Mouse (Mus musculus) lung, postnatal 0 days (tissue): Measurements from ENCODE around the gene Nek8. TPM values are rescaled to one million over a fixed set of nuclear protein-coding genes. Genes with fewer than 3 reads are reported as not detected.
A peak's percentile ranks its signal among the peaks of the same experiment; 100 is the strongest.
"Not testable (repeated sequence)": the region's sequence is repeated elsewhere in the genome, so short reads cannot be mapped to it uniquely, and the experiment has no call there.

ENCODE experiments used
- ATAC-seq: fragments of 200-750 bp; cut with Nextera tagmentation; 2 replicates; pipeline ENCODE4 v1.8.0; 2017; ENCODE audit warnings: moderate library complexity
- DNase-seq: peaks from one replicate; pipeline ENCODE4 v3.0.0-alpha.2; 2016; ENCODE audit warnings: low spot score
- H3K27ac ChIP-seq: fragments of 300-500 bp; sonication (generic); 2 replicates; pipeline ENCODE4 v1.5.1; 2014; ENCODE audit warnings: antibody characterized with exemption, mild to moderate bottlenecking, low read length, mixed read lengths
- H3K27me3 ChIP-seq: fragments of 300-500 bp; sonication (generic); replicated peaks from 2 replicates; pipeline ENCODE4 v1.6.1; 2014; ENCODE audit warnings: low read length, mixed read lengths; ENCODE audit not compliant: insufficient read depth
- H3K36me3 ChIP-seq: fragments of 300-500 bp; sonication (generic); 2 replicates; pipeline ENCODE4 v1.6.1; 2014; ENCODE audit warnings: low read length, mixed read lengths; ENCODE audit not compliant: insufficient read depth
- H3K4me1 ChIP-seq: fragments of 300-500 bp; sonication (generic); 2 replicates; pipeline ENCODE4 v1.6.1; 2014; ENCODE audit warnings: antibody characterized with exemption, low read depth, low read length, mixed read lengths; ENCODE audit not compliant: insufficient read depth
- H3K4me2 ChIP-seq: fragments of 300-500 bp; sonication (generic); replicated peaks from 2 replicates; pipeline ENCODE4 v1.6.1; 2014; ENCODE audit warnings: low read depth, mild to moderate bottlenecking, low read length, moderate library complexity, mixed read lengths
- H3K4me3 ChIP-seq: fragments of 300-500 bp; sonication (generic); 2 replicates; pipeline ENCODE4 v1.5.1; 2014; ENCODE audit warnings: low read depth, low read length
- H3K9ac ChIP-seq: fragments of 300-500 bp; sonication (generic); replicated peaks from 2 replicates; pipeline ENCODE4 v1.6.1; 2014; ENCODE audit warnings: low read depth, mild to moderate bottlenecking
- H3K9me3 ChIP-seq: fragments of 300-500 bp; sonication (generic); 2 replicates; pipeline ENCODE4 v1.6.1; 2016; ENCODE audit warnings: low read length, mixed read lengths
- CTCF ChIP-seq: IDR thresholded peaks from 2 replicates; pipeline ENCODE4 v1.5.1; 2016; ENCODE audit warnings: antibody characterized with exemption, mild to moderate bottlenecking
- EP300 ChIP-seq: IDR thresholded peaks from 2 replicates; pipeline ENCODE4 v1.6.1; 2016; ENCODE audit warnings: antibody characterized with exemption, mild to moderate bottlenecking, control low read depth
- WGBS: fragments of 180-500 bp; shearing (Covaris S2); extraction: QIAGEN DNeasy Blood & Tissue Kit; methylation state at CpG from one replicate; pipeline ENCODE4 v1.1.7; 2014; 5-methylcytosine and 5-hydroxymethylcytosine counted together
- polyA plus RNA-seq: library from polyadenylated mRNA; unstranded; fragments of >200 nt; fragmentation: Nextera tagmentation; extraction: Ambion mirVana; gene quantifications from 2 replicates; pipeline ENCODE4 v1.2.1, GENCODE M21; 2015

The Nek8 gene
- polyA plus RNA-seq, 1 experiment from 2014 or later = 11.7 TPM

DNA sequence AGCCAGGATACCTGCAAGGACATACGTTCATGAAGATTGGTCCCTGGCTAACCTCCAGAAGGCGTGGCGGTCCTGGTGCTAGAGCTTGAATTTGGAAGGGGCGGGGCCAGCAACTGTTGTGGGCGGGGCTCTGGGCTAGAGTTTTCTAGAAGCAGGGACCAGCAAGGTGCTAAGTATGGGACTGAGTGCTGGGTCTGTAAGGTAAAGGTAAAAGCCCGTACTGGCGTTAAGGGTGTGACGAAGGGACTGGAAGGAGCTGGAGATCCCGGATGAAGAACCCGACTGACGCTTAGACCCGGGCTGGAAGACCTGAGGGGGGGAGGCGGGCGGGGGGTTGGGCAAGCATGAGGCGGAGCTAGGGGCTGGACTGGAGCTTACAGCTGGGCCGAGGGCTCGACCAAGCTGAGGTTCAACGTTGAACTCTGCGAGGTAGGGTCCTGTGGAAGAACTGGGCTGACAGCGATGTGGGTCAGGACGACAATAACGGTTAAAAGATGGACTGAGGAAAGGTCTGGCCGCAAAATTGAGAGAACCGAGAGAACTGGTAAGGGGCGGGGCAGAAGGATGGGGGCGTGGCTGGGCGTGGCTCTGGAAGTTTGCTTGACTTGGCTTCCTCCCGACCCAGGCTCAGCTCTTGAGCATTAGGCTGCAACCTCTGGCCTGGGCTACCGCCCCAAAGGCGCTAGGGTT lies 18.1 kb upstream of the Nek8 start:
- Histone ChIP-seq H3K9me3 (no peaks in the 10 kb centered on the region), H3K4me2 (peak overlapping the region; percentile 64), H3K27ac (peak overlapping the region; percentile 47), H3K4me3 (peak overlapping the region; percentile 59), H3K27me3 (no peaks in the 10 kb centered on the region), H3K36me3 (no peaks in the 10 kb centered on the region), H3K4me1 (peaks cover 8% of the 10 kb centered on the region; the same call in 1 of the 2 replicates), H3K9ac (no peak overlapping the region; the same call in 1 of the 2 replicates)
- DNase-seq (peak; percentile 89), ATAC-seq (peak; percentile 87)
- WGBS = 1% methylated on average over 30 of the region's 30 CpGs
- TF ChIP-seq EP300 = no peak
- no peak for TF ChIP-seq CTCF

DNA sequence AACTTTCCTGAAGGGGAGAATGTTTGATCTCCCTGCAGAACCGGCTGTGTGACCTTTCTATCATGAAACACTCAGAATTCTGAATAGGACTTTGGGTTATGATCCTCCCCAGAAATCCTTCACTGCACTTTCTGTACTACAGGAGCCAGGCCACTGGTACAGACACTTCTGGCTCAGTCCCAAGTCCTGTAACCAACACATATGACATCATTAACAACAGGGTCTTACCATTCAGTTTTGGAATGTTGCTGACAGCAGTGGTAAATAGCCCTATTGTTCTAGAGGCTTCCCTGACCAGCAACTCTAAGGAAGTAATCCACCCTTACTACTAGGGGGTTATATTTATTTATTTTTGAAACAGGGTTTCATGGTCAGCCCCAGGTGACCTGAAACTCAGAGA lies 16.6 kb upstream of the Nek8 start, which contains the start of gene Proca1:
Gene Proca1 (plus strand): TSS at position 280 of the 400 bp plus-strand sequence.
- Histone ChIP-seq H3K9me3 (no peaks in the 10 kb centered on the region), H3K9ac (no peak within 1 kb of the TSS), H3K4me1 (peaks cover 9% of the 10 kb centered on the region; the same call in 1 of the 2 replicates), H3K4me3 (no peak within 1 kb of the TSS), H3K27me3 (no peaks in the 10 kb centered on the region), H3K36me3 (no peaks in the 10 kb centered on the region), H3K4me2 (peak within 1 kb of the TSS; percentile 64), H3K27ac (no peak within 1 kb of the TSS)
- ATAC-seq = no peak
- DNase-seq = peak; percentile 51
- TF ChIP-seq CTCF = no peak
- no peak for TF ChIP-seq EP300
- 38% methylated on average over 1 of the region's 1 CpGs for WGBS

DNA sequence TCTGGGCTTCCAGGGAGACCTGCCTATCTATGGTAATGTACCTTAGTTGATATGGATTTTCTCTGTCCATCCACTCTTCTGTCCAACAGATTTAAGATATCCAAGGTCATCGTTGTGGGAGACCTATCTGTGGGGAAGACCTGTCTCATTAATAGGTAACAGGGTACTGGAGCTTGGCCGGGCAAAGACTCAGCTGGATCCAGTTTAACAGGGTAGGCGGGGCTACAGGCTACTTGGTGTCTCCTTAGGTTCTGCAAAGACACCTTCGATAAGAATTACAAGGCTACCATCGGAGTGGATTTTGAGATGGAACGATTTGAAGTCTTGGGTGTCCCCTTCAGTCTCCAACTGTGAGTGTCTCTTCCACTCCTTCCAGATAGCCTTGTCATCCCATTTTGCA lies 13.6 kb upstream of the Nek8 start:
- 39% methylated on average over 6 of the region's 6 CpGs for WGBS

DNA sequence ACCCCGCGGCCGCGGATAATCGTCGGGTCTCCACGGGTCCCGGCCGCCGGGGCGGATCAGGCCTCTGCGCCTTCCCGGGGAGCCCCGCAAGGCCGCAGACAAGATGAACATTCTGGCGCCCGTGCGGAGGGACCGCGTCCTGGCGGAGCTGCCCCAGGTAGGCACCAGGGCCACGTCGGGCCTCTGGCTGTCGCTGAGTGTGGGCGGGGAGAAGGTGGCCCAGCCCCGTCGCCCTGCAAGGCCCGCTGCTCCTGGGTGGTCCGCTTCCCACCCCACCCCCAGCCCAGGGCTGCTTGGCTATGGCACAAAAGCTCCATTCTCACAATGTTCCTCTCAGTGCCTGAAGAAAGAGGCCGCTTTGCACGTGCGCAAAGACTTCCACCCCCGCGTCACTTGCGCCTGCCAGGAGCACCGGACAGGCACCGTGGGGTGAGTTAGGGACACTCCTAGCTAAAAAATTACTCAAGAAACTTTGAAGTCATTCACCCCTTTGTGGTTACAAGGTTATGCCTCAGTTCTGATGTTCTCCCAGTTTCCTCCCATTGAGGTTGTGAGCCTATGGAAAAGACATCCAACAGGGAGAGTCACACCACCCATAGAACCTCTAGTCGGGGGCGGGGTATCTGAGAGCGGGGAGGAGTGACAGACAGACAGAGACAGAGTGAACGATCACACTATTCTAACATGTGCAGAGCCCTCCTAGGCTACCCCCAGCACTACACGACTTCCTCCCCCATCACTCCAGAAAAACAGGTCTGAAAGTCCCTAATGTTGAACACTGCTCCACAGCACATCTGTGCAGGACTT lies 13.0 kb upstream of the Nek8 start:
- no peaks in the 10 kb centered on the region for H3K9me3 ChIP-seq
- TF ChIP-seq EP300 (no peak), CTCF (no peak)
- peak overlapping the region; percentile 87 for H3K4me2 ChIP-seq
- 1% methylated on average over 31 of the region's 42 CpGs for WGBS
- peaks cover 9% of the 10 kb centered on the region; the same call in 1 of the 2 replicates for H3K4me1 ChIP-seq
- H3K27me3 ChIP-seq = no peaks in the 10 kb centered on the region
- ATAC-seq (peak; percentile 76), DNase-seq (peak; percentile 87)
- peak overlapping the region; percentile 77 for H3K9ac ChIP-seq
- peak overlapping the region; percentile 71 for H3K4me3 ChIP-seq
- no peaks in the 10 kb centered on the region for H3K36me3 ChIP-seq
- H3K27ac ChIP-seq = peak overlapping the region; percentile 95

More for the DNA sequence above, 13.6 kb upstream of the Nek8 start:
- DNase-seq (no peak), ATAC-seq (no peak)
- Histone ChIP-seq H3K9ac (no peak overlapping the region), H3K27me3 (no peaks in the 10 kb centered on the region), H3K4me3 (no peak overlapping the region), H3K27ac (no peak overlapping the region), H3K9me3 (no peaks in the 10 kb centered on the region), H3K36me3 (no peaks in the 10 kb centered on the region), H3K4me2 (peak overlapping the region; percentile 87), H3K4me1 (peaks cover 9% of the 10 kb centered on the region; the same call in 1 of the 2 replicates)
- TF ChIP-seq CTCF (no peak), EP300 (no peak)

DNA sequence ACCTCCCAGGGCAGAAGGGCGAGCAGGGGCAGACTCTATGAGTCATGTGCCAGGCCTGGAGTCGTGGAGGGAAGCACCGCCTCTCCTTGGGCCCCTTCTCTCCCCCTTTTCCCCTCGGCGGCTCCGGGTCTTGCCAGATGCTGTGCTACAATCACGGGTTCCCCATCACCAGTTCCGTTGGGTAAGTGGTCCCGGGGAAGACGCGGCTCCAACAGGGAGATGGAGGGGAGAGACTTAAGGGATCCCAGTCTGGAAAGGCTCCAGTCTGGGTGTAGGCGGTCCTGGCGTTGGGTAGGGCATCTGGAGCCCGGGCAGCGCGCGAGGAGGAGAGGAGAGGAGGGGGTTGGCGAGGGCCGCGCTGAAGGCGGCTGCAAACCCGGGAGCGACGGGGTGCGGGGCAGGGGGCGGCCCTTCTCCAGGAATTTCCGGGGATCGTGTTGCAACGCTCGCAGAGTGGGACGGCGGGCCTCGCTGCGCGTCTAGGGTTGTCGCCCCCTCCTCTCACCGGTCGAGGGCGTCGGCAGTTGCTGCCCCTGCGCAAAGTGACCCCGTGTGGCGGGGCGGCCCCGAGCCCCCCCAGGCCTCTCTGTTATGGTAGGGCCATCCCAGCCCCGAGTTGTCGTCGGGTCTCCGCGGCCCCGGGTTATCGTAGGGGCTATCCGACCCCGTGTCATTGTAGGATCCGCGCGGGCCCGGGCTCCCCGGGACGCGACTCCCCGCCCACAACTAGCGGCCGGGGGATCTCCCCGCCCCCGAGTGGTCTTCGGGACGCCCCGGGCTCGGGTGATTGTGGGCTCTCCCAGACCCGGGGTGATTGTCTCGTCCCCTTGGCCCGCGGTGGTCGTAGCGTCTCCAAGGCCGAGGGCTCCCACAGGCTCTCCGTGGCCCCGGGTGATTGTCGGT lies 12.1 kb upstream of the Nek8 start, which contains the start of gene Rab34:
Gene Rab34 (plus strand): TSS at position 100 of the 903 bp plus-strand sequence.
- peak; percentile 93 for DNase-seq
- H3K27ac ChIP-seq = peak within 1 kb of the TSS; percentile 95
- ATAC-seq = peak; percentile 83
- peaks cover 9% of the 10 kb centered on the region; the same call in 1 of the 2 replicates for H3K4me1 ChIP-seq
- peak within 1 kb of the TSS; percentile 77 for H3K9ac ChIP-seq
- WGBS = under 1% methylated on average over 47 of the region's 80 CpGs
- no peaks in the 10 kb centered on the region for H3K27me3 ChIP-seq
- peak within 1 kb of the TSS; percentile 87 for H3K4me2 ChIP-seq
- H3K9me3 ChIP-seq = no peaks in the 10 kb centered on the region
- no peaks in the 10 kb centered on the region for H3K36me3 ChIP-seq
- TF ChIP-seq CTCF = no peak
- TF ChIP-seq EP300 = no peak
- peak within 1 kb of the TSS; percentile 71 for H3K4me3 ChIP-seq

DNA sequence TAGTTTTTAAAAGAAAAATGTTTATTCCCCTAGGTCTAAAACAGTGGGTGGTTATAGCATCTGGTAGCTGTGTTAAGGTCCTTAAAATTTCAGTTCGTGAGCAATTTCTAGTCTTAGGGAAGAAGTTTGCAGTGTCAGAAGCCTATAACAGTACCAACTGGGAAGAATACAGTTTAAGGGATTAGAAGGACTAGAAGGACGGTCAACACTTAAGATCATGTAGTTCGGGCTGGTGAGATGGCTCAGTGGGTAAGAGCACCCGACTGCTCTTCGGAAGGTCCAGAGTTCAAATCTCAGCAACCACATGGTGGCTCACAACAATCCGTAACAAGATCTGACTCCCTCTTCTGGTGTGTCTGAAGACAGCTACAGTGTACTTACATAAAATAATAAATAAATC lies 8.2 kb upstream of the Nek8 start:
- WGBS = 93% methylated on average over 6 of the region's 6 CpGs

More for the DNA sequence above, 8.2 kb upstream of the Nek8 start:
- not testable (repeated sequence) for H3K9ac ChIP-seq, H3K27me3 ChIP-seq, H3K27ac ChIP-seq, H3K4me1 ChIP-seq, H3K9me3 ChIP-seq, ATAC-seq, H3K4me2 ChIP-seq, H3K4me3 ChIP-seq, DNase-seq
- peaks cover 11% of the 10 kb centered on the region; the same call in 1 of the 2 replicates for H3K36me3 ChIP-seq
